Mouse (Mus musculus) layer of hippocampus, postnatal 36 days (tissue): Measurements from ENCODE around the gene Glmn. TPM values are rescaled to one million over a fixed set of nuclear protein-coding genes. Genes with fewer than 3 reads are reported as not detected.

Source experiments
- DNase-seq, 2 experiments: peaks; one replicate each; pipeline ENCODE4 v3.0.0; 2022
- total RNA-seq, 2 experiments: library from RNA; stranded (reverse); gene quantifications; 2 replicates each; pipeline ENCODE4 v1.2.3; 2021

Gene Glmn
- total RNA-seq, 2 experiments from 2014 or later: 18.2 to 18.4 TPM

- no peak for DNase-seq
Observed at GRCm38 (mm10) chr5:107515453-107515852, 82.2 kb downstream of the Glmn start.

- DNase-seq: no peak
Observed at GRCm38 (mm10) chr5:107513583-107513982, 84.1 kb downstream of the Glmn start.

- no peak for DNase-seq
Observed at GRCm38 (mm10) chr5:107511326-107511725, 86.4 kb downstream of the Glmn start.

- no peak for DNase-seq
Observed at GRCm38 (mm10) chr5:107510503-107510902, 87.2 kb downstream of the Glmn start.

- no peak for DNase-seq
Observed at GRCm38 (mm10) chr5:107507321-107507720, 90.4 kb downstream of the Glmn start, which contains the start of gene Gm42669. Gene Gm42669 (plus strand): TSS chr5:107507621.

GRCm38 (mm10) chr5:107500741-107501140 is 96.9 kb downstream of the Glmn start:
- no peak for DNase-seq

GRCm38 (mm10) chr5:107499891-107500535 is 97.7 kb downstream of the Glmn start:
- no peak for DNase-seq

Other genes starting within 250 kb of the Glmn start
- gene Ephx4, start 195.2 kb downstream of the Glmn start, total RNA-seq: 10 to 100 TPM; 56.5 to 61.7 TPM
- gene Lpcat2b, start 166.3 kb downstream of the Glmn start, total RNA-seq: under 1 TPM; 0.25 to 0.30 TPM
- 100 to 1,000 TPM; 106 to 112 TPM for gene Btbd8, start 159.9 kb downstream of the Glmn start, total RNA-seq
- gene Gm42669, start 90.3 kb downstream of the Glmn start, total RNA-seq: 1 to 10 TPM in 1 of 2 experiments, under 1 TPM in 1; 0.15 to 1.0 TPM
- under 1 TPM; 0.65 to 0.71 TPM for gene 1700028K03Rik, start 63.2 kb downstream of the Glmn start, total RNA-seq
- 10 to 100 TPM; 21.5 to 22.0 TPM for gene Rpap2, start 515 bp downstream of the Glmn start, total RNA-seq
- gene Gfi1, start 128.1 kb upstream of the Glmn start, total RNA-seq: not detected
- gene Ube2d2b, start 232.2 kb upstream of the Glmn start, total RNA-seq: not detected